Mouse (Mus musculus) limb, embryonic 11.5 days (tissue): ENCODE measurements around the gene Dnal4. TPM values are rescaled to one million over a fixed set of nuclear protein-coding genes. Genes with fewer than 3 reads are reported as not detected.

Source experiments
- ATAC-seq: fragments of 200-750 bp; cut with Nextera tagmentation; 2 replicates; pipeline ENCODE4 v1.8.0; 2017; ENCODE audit warnings: low read depth; ENCODE audit not compliant: insufficient number of reproducible peaks, low FRiP score, low TSS enrichment
- DNase-seq: peaks from one replicate; pipeline ENCODE4 v3.0.0-alpha.2; 2015; ENCODE audit warnings: low spot score
- H3K27ac ChIP-seq: fragments of 300-500 bp; sonication (generic); replicated peaks from 2 replicates; pipeline ENCODE4 v1.5.1; 2014; ENCODE audit warnings: low read depth, mild to moderate bottlenecking, low read length
- H3K27me3 ChIP-seq: fragments of 300-500 bp; sonication (generic); 2 replicates; pipeline ENCODE4 v1.6.1; 2014; ENCODE audit warnings: mild to moderate bottlenecking, low read length, mixed read lengths; ENCODE audit not compliant: control insufficient read depth, insufficient read depth
- H3K36me3 ChIP-seq: fragments of 300-500 bp; sonication (generic); 2 replicates; pipeline ENCODE4 v1.6.1; 2014; ENCODE audit warnings: mild to moderate bottlenecking, low read length, moderate library complexity, mixed read lengths; ENCODE audit not compliant: control insufficient read depth, insufficient read depth
- H3K4me1 ChIP-seq: fragments of 300-500 bp; sonication (generic); 2 replicates; pipeline ENCODE4 v1.6.1; 2014; ENCODE audit warnings: low read length, mixed read lengths; ENCODE audit not compliant: control insufficient read depth, insufficient read depth
- H3K4me2 ChIP-seq: fragments of 300-500 bp; sonication (generic); 2 replicates; pipeline ENCODE4 v1.6.1; 2014; ENCODE audit warnings: low read depth, mild to moderate bottlenecking, moderate library complexity; ENCODE audit not compliant: severe bottlenecking
- H3K4me3 ChIP-seq: fragments of 300-500 bp; sonication (generic); 2 replicates; pipeline ENCODE4 v1.5.1; 2014; ENCODE audit warnings: low read depth, low read length
- H3K9ac ChIP-seq: fragments of 300-500 bp; sonication (generic); 2 replicates; pipeline ENCODE4 v1.6.1; 2014; ENCODE audit warnings: mild to moderate bottlenecking, low read length
- H3K9me3 ChIP-seq: fragments of 300-500 bp; sonication (generic); 2 replicates; pipeline ENCODE4 v1.6.1; 2016; ENCODE audit warnings: low read length; ENCODE audit not compliant: control insufficient read depth
- WGBS: fragments of 180-500 bp; shearing (Covaris S2); extraction: QIAGEN DNeasy Blood & Tissue Kit; methylation state at CpG from one replicate; pipeline ENCODE4 v1.1.7; 2014; 5-methylcytosine and 5-hydroxymethylcytosine counted together
- polyA plus RNA-seq: library from polyadenylated mRNA; unstranded; fragments of >200 nt; fragmentation: Nextera tagmentation; extraction: Ambion mirVana; gene quantifications from 2 replicates; pipeline ENCODE4 v1.2.1, GENCODE M21; 2014

The Dnal4 gene
- polyA plus RNA-seq, 1 experiment from 2014 or later, result 62.1 TPM

- Histone ChIP-seq H3K27me3 (peaks cover 4% of the 10 kb centered on the region; the same call in 1 of the 2 replicates), H3K36me3 (no peaks in the 10 kb centered on the region), H3K9me3 (no peaks in the 10 kb centered on the region), H3K4me3 (no peak overlapping the region), H3K27ac (no peak overlapping the region), H3K4me1 (no peaks in the 10 kb centered on the region), H3K4me2 (no peak overlapping the region), H3K9ac (no peak overlapping the region)
- 85% methylated on average over 12 of the region's 12 CpGs for WGBS
- no peak for ATAC-seq
- DNase-seq, result no peak
Measured at GRCm38 (mm10) chr15:79796256-79796655, 18.6 kb upstream of the Dnal4 start.

GRCm38 (mm10) chr15:79794173-79794572 is 16.5 kb upstream of the Dnal4 start:
- no peak for ATAC-seq
- no peaks in the 10 kb centered on the region for H3K36me3 ChIP-seq
- H3K4me2 ChIP-seq, result no peak overlapping the region
- DNase-seq, result peak; percentile 60
- 22% methylated on average over 20 of the region's 20 CpGs for WGBS
- H3K4me1 ChIP-seq, result no peaks in the 10 kb centered on the region
- H3K27ac ChIP-seq, result no peak overlapping the region
- no peaks in the 10 kb centered on the region for H3K27me3 ChIP-seq
- H3K9ac ChIP-seq, result no peak overlapping the region
- H3K9me3 ChIP-seq, result no peaks in the 10 kb centered on the region
- H3K4me3 ChIP-seq, result no peak overlapping the region

GRCm38 (mm10) chr15:79793076-79793475 is 15.4 kb upstream of the Dnal4 start:
- WGBS, result 96% methylated on average over 9 of the region's 9 CpGs
- no peak for ATAC-seq

GRCm38 (mm10) chr15:79792455-79792854 is 14.8 kb upstream of the Dnal4 start:
- no peak for ATAC-seq
- H3K4me3 ChIP-seq, result no peak overlapping the region

More at GRCm38 (mm10) chr15:79793076-79793475, 15.4 kb upstream of the Dnal4 start:
- Histone ChIP-seq H3K9me3 (no peaks in the 10 kb centered on the region), H3K4me2 (no peak overlapping the region), H3K36me3 (no peaks in the 10 kb centered on the region), H3K9ac (no peak overlapping the region), H3K4me3 (no peak overlapping the region), H3K4me1 (no peaks in the 10 kb centered on the region), H3K27ac (no peak overlapping the region), H3K27me3 (no peaks in the 10 kb centered on the region)
- no peak for DNase-seq

GRCm38 (mm10) chr15:79791502-79791901 is 13.9 kb upstream of the Dnal4 start:
- no peaks in the 10 kb centered on the region for H3K36me3 ChIP-seq
- H3K9ac ChIP-seq, result no peak overlapping the region
- H3K9me3 ChIP-seq, result no peaks in the 10 kb centered on the region
- H3K4me3 ChIP-seq, result no peak overlapping the region
- H3K27me3 ChIP-seq, result no peaks in the 10 kb centered on the region
- no peak overlapping the region for H3K27ac ChIP-seq
- 3% methylated on average over 12 of the region's 12 CpGs for WGBS
- DNase-seq, result peak; percentile 87
- no peak overlapping the region for H3K4me2 ChIP-seq
- no peak for ATAC-seq
- no peaks in the 10 kb centered on the region for H3K4me1 ChIP-seq

More at GRCm38 (mm10) chr15:79792455-79792854, 14.8 kb upstream of the Dnal4 start:
- Histone ChIP-seq H3K4me1 (no peaks in the 10 kb centered on the region), H3K27ac (no peak overlapping the region), H3K27me3 (no peaks in the 10 kb centered on the region), H3K4me2 (no peak overlapping the region), H3K9me3 (no peaks in the 10 kb centered on the region), H3K9ac (no peak overlapping the region), H3K36me3 (no peaks in the 10 kb centered on the region)
- WGBS, result 21% methylated on average over 19 of the region's 19 CpGs
- no peak for DNase-seq

- DNase-seq, result no peak
- Histone ChIP-seq H3K27ac (no peak overlapping the region), H3K9me3 (no peaks in the 10 kb centered on the region), H3K36me3 (no peaks in the 10 kb centered on the region), H3K4me1 (no peaks in the 10 kb centered on the region), H3K4me2 (no peak overlapping the region), H3K4me3 (no peak overlapping the region), H3K27me3 (no peaks in the 10 kb centered on the region), H3K9ac (no peak overlapping the region)
- ATAC-seq, result no peak
- 85% methylated on average over 6 of the region's 6 CpGs for WGBS
Measured at GRCm38 (mm10) chr15:79790905-79791304, 13.3 kb upstream of the Dnal4 start.

GRCm38 (mm10) chr15:79790111-79790510 is 12.5 kb upstream of the Dnal4 start:
- Histone ChIP-seq H3K9ac (no peak overlapping the region), H3K4me3 (no peak overlapping the region), H3K4me2 (no peak overlapping the region), H3K36me3 (no peaks in the 10 kb centered on the region), H3K4me1 (no peaks in the 10 kb centered on the region), H3K27me3 (no peaks in the 10 kb centered on the region), H3K27ac (no peak overlapping the region), H3K9me3 (no peaks in the 10 kb centered on the region)
- ATAC-seq, result no peak
- DNase-seq, result no peak
- WGBS, result 42% methylated on average over 8 of the region's 8 CpGs

GRCm38 (mm10) chr15:79787815-79788214 is 10.2 kb upstream of the Dnal4 start:
- ATAC-seq, result no peak
- H3K4me1 ChIP-seq, result no peaks in the 10 kb centered on the region
- H3K36me3 ChIP-seq, result no peaks in the 10 kb centered on the region
- no peak overlapping the region for H3K27ac ChIP-seq
- H3K4me3 ChIP-seq, result no peak overlapping the region
- no peaks in the 10 kb centered on the region for H3K27me3 ChIP-seq
- no peak overlapping the region for H3K9ac ChIP-seq
- no peaks in the 10 kb centered on the region for H3K9me3 ChIP-seq
- 70% methylated on average over 8 of the region's 8 CpGs for WGBS
- no peak overlapping the region for H3K4me2 ChIP-seq
- no peak for DNase-seq

- no peak for ATAC-seq
- H3K4me3 ChIP-seq, result no peak overlapping the region
- 76% methylated on average over 1 of the region's 1 CpGs for WGBS
Measured at GRCm38 (mm10) chr15:79785056-79785455, 7.4 kb upstream of the Dnal4 start.

More at GRCm38 (mm10) chr15:79785056-79785455, 7.4 kb upstream of the Dnal4 start:
- no peaks in the 10 kb centered on the region for H3K27me3 ChIP-seq
- no peak for DNase-seq
- no peak overlapping the region for H3K27ac ChIP-seq
- H3K36me3 ChIP-seq, result no peaks in the 10 kb centered on the region
- H3K9ac ChIP-seq, result no peak overlapping the region
- H3K4me1 ChIP-seq, result no peaks in the 10 kb centered on the region
- H3K4me2 ChIP-seq, result no peak overlapping the region
- no peaks in the 10 kb centered on the region for H3K9me3 ChIP-seq
